Mouse (Mus musculus) v-Abl transformed pro-B cells (cell line): ENCODE results near the gene Nkapl.
"Not testable (repeated sequence)": the region's sequence is repeated elsewhere in the genome, so short reads cannot be mapped to it uniquely, and the experiment has no call there.

ENCODE experiments used
- in situ Hi-C, 2 experiments: fragments of 400-800 bp; cut with MboI; formaldehyde crosslinking; loops; one replicate each; pipeline ENCODE4 v1.15.1; 2025; ENCODE audit not compliant: unreplicated experiment in 2 of 2

Gene Nkapl

DNA sequence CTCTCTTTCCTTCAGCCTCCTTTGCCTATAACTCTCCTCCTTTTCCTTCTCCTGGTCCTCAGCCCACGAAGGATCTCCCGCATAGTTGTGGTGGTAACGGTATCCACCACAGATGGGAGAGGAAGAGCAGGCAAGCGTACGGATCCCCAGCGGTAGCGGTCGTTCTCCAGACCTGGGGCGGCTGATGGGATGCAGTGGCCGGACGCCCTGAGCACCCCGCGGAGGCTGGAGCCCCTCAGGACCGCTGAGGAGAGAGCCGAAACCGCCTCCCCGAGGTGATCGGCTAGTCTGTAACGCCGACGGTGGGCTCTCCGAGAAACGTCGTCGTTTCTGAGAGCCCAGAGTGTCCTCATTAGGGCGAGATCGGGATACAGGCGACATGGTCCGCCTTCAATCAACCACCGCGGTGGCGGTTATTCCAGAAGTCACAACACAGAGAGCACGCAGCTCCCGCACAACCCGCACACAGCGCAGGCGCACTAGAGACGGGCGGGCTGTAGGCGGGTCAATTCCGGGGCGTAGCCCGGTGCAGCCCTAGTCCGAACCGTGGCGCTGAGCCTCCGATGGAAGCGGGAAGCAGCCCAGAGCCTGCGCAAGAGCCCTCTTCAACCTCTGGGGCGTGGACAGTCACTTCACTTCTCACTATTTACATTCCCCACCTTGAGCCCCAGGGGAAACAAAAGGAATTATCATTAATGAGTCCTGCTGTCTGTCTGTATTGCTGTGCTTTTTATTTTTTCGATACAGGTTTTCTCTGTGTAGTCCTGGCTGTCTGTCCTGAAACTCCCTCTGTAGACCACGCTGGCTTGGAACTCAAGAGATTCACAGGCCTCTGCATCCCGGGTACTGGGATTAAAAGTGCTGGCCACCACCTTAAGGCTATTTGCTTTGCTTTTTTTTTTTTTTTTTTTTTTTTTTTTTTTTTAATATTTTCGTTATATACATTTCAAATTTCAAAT lies at the start of gene Nkapl:
Gene Nkapl, minus strand, starts transcription at position 449 of the 959 bp plus-strand sequence.
- in situ Hi-C loops: no loop called here

DNA sequence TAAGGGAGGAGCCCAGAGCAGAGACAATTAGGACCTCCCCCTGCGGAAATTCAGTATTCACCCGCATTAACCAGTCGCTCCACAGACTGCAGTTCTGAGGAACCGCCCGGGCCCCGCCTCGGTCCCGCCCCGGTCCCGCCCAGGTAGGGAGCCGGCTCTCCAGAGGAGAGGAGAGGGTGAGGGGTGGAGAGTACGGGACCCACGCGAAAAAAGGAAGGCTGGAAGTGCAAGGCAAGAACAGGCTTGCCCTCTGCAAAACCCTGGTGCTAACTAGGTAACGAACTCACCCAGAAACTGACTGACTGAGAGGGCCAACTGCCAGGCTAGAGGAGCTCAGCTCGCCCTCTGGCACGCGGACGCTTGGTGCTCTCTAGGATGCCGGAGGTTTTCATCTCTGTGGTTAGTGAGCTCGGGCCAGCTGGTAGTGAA lies 37.9 kb upstream of the Nkapl start:
- in situ Hi-C loops: loop anchor here (5.0 to 25.0 kb wide), 2 partner anchors 54 to 206 kb away; partner anchors contain the start of genes Hist1h2ai (in 1 of the 2), Hist1h2bl (in 1 of the 2), Hist1h2bm (in 1 of the 2) and Hist1h3h (in 1 of the 2)

DNA sequence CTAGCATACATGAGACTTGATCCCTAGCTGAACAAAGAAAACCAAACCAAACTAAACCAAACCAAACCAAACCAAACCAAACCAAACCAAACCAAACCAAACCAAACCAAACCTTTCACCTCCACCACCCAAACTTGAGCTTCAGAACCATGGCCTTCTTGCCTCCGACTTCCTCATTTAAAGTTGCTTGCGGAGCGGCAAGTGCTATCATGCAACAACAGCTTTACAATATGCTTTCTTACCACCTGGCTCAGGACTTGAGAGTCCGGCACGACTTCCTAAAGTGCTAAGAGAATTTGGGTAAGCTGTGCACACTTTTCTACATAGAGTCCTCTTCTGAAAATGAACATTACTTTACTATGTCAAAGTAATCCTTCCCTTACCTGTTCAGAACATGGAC lies 34.0 kb upstream of the Nkapl start:
- in situ Hi-C loops: loop anchor here in 1 of 2 experiments (25.0 kb wide), 1 partner anchor 210 kb away; the partner anchor contains the start of genes Hist1h2ai, Hist1h2bl, Hist1h2bm and Hist1h3h

DNA sequence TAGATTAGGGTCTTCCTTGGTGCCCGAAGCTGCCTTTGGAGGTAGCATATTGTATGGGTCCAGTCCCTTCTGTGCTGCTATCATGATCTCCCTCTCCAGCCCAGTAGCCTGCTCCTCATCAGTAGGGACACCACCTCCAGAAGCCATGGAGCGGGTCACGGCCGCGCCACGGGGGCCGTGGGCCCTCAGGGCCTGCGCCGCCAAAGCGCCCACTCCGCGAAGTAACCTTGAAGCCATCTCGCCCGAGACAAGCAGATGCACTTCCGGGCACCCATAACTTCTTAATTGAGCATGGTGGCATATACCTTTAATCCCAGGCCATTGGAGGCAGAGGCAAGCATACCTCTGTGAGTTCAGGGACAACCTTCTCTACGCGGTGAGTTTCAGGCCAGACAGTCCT lies 32.9 kb upstream of the Nkapl start, which contains the start of gene Gm11273:
Gene Gm11273, minus strand, starts transcription at position 237 of the 400 bp plus-strand sequence.
- in situ Hi-C loops: loop anchor here in 1 of 2 experiments (25.0 kb wide), 1 partner anchor 211 kb away; the partner anchor contains the start of genes Hist1h2ai, Hist1h2bl, Hist1h2bm and Hist1h3h

DNA sequence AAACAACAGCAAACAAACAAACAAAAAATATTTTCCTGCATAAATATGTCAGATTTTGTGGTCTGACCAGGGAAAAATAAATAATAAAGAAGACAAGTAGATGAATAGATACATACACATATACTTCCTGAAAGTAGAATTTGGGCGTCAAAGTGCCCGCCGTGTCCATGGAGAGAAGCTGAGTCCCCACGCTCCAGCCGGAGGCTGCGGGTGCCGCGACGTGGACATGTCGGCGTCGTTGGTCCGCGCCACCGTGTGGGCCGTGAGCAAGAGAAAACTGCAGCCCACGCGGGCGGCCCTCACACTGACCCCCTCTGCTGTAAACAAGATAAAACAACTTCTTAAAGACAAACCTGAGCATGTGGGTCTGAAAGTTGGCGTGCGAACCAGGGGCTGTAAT lies 26.8 kb upstream of the Nkapl start, which contains the start of gene AK157302:
Gene AK157302, plus strand, starts transcription at position 144 of the 400 bp plus-strand sequence.
- in situ Hi-C loops: no loop called here

DNA sequence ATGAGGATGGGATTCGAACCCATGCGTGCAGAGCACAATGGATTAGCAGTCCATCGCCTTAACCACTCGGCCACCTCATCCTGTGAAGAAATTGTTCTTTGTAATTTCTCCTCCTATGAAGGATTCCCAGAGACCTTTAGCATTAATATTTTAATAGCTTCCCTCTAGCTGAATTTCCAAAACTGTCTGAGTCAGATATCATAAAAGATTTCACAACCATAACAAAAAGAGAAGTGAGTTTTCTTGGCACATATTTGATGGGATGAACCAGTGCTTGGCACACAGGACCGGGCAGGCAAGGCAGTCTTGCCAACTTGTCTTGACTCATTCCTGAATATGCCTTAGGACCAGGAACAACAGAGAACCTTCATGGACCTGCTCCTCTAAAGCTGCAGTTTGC lies 24.5 kb upstream of the Nkapl start:
- in situ Hi-C loops: no loop called here

DNA sequence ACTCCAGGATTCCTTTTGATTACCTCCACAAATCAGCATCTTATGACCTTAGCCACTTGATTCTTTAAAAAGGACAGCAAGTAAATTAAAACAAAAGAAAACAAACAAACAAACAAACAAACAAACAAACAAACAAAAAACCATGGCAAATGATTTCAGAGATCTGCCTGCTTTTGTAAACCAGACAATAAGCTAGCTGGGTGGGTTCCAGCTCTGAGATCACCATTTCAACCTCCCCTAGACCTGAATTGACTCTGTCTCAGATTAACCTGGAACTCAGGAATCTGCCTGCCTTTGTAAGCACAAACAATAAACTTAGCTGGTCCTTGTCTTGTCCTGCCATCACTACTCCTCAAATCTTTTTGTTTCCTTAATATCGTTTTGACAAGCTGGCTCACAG lies 18.6 kb upstream of the Nkapl start:
- in situ Hi-C loops: no loop called here

DNA sequence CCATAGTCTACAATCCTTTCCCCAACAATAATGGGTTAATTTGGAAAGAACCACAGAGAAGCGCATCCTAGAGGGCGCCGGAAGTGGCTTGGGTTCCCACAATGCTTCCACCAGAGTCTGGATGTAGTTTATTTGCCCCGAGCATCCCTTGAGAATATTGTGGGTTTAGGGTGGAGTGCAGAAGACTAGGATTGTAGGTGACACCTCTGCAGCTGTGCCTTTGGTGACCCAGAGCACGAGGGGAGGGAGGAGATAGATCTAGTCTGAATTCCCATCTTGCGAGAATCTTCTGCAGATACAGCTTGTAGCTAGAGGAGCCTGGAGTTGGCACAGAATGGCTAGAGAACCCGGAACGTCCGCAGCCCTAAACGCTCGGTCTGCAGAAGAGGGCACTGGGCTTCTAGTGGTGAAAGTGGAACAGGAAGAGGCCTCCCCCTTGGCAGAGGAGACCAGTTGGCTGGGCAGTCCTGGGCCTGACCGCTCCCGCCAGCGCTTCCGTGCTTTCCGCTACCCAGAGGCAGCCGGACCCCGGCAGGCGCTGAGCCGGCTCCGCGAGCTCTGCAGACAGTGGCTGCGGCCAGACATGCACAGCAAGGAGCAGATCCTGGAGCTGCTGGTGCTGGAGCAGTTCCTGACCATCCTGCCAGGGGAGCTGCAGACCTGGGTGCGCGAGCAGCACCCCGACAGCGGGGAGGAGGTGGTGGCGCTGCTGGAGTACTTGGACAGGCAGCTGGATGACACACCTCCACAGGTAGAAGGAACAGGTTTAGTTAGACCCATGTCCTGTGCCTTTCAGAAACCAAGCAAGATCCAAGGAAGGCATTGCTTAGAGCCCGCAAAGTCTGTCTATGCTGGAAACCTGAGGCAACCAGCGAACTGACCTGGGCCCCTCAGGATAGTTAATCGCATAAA lies 10.7 kb upstream of the Nkapl start, which contains the start of the genes Zkscan4 and Gm10065:
Gene Zkscan4, plus strand, starts transcription at position 149 of the 912 bp plus-strand sequence.
Gene Gm10065, minus strand, starts transcription at position 683 of the 912 bp plus-strand sequence.
- in situ Hi-C loops: not testable (repeated sequence)

DNA sequence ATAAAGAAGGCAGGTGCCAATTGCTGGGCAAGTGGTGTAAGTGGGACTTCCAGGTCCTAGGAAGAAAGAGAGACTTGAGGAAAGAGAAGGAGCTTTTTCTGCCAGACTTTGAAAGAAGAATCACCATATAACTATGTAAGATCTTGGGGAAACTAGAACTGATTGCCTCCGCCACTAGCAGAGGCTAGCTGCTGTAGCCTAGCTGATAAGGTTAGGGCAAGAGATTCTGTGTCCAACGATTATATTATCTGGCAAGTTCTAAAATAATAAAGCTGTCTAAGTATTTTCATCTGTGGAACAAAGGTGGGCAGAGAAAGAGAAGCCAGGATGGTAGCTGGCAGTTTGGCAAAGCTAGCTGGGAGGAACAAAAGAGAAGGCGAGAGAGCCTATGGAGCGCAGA lies 4.1 kb upstream of the Nkapl start:
- in situ Hi-C loops: no loop called here

DNA sequence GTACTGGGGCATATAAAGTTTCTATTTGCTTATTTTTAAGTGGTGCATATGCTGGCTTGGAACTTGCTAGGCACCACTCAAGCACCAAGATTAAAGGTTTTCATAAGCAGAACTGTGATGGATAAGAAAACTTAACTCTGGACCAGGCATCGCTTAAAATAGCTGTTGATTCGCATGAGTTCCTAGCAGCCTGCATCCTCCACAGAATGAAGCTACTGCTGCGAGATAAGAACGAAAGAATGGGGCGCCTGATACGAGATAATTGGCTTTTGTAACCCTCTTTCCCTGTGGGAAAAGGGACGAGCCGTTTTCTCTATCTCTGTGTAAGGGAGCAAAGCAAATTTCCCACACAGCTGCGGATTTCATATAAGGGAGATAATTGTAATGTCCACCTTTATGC lies 788 bp upstream of the Nkapl start:
- in situ Hi-C loops: no loop called here

DNA sequence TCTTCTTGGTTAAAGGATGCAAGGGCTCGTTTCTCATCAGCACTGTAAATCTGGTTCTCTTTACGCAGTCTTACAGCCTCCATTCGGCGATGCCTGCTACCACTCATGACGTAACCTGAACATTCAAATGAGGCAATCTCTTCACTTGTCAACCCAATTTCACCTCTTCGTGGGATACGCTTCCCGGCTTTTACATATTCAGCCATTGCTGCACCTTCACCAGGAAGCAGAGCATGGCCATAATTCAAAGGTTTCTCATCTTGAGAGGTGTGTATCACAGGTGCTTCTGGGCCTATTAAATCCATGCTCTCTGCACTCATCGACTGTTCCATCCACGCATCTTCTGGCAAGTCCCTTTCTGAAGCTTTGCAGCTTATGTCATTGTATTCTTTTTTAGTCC lies 973 bp downstream of the Nkapl start:
- in situ Hi-C loops: no loop called here

DNA sequence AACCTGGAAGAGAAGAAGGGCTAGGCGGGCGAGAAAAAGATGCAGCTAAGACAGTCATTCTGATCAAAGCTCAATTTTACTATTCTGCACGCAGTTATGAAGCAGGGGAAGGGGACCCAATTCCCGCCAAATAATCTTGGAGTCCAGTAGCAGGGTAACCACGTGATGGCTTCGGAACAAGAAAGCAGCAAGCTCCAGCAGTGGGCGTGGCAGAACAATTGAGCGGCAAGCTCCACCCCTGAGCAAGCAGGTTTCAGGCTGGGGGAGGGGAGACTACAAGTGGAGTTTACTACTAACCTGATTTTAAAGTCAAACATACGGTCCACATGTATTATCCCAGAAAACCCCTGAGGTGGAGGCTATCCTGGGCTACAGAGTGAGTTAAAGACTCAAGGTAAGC lies 5.8 kb downstream of the Nkapl start:
- in situ Hi-C loops: not testable (repeated sequence)

DNA sequence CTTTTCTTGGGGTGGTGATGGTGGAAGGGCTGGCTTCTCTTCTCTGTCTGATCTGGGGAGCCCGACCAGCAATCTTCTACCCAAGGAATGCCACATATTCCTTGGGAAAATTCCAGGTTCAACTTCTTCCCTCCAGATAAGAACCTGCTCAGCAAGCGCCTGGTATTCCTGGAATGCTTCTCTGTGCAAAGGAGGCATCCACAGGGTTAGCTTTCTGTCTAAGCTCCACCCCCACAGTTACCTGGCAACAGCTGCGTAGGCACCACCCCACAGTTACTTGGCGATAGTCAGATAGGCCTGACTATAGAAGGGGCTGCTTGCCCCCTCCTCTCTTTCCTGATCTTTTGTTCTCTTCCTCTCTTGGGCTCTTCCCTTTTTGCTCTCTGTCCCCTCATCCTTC lies 12.0 kb downstream of the Nkapl start:
- in situ Hi-C loops: loop anchor here in 1 of 2 experiments (5.0 kb wide), 2 partner anchors 54 to 71 kb away; partner anchors contain the start of gene Zkscan3

DNA sequence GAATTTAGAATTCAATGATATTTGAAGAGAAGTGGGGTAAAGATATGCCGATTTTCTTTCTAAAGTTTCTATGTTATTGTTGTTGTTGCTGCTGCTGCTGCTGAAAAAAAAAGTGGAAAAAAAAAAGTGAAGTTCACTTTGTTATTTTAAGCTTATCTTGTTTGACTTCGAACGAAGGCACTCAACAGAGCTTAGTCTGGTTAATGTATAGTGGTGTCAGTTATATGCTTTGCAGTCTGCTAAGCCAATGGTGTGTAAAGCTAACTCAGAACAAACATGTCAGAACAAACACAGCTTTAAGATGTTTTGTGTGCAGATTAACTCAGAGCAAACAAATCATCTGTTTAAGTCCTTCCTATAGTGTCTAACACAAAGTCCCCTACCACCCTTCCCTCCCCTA lies 14.2 kb downstream of the Nkapl start:
- in situ Hi-C loops: loop anchor here in 1 of 2 experiments (5.0 kb wide), 2 partner anchors 52 to 53 kb away; partner anchors contain the start of gene Zkscan3

DNA sequence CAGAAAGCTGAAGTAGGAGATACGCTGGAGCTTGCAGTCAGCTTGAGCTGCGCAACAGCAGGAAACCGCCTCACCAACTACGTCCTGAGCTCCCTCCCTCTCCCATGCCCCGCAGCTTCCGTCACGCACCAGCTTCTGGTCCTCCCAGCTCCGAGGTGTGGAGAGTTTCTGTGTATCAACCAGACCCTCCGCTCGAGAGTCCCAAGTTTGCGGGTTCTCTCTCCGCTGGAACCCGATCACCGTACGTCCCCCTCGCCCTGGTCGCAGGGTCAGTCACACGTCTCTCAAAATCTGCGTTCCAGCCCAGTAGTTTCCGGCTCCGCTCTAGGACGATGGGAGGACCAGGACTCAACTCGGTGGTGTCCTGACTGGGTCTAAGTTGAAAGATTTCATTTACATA lies 14.9 kb downstream of the Nkapl start, which contains the start of gene Zscan26:
Gene Zscan26, minus strand, starts transcription at position 282 of the 400 bp plus-strand sequence.
- in situ Hi-C loops: loop anchor here in 1 of 2 experiments (5.0 kb wide), 2 partner anchors 51 to 54 kb away; partner anchors contain the start of gene Zkscan3

DNA sequence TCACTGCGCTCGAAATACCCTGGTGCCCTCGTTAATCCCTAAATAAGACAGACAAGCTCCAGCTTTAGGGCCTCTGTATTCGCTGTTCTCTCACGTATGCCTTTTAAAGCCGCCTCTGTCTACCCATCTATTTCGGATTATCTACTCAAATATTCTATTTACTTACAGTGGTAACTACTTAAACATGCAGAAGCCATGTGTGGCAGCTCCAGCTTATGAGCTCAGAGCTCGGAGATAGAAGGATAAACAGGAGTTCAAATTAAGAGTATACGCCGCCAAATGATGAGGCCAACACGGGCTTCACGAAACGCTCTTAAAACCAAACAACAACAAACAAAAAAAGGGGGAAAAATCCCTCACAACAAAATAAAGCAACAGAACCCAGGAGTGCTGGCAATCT lies 15.3 kb downstream of the Nkapl start:
- in situ Hi-C loops: loop anchor here in 1 of 2 experiments (5.0 kb wide), 2 partner anchors 51 to 54 kb away; partner anchors contain the start of gene Zkscan3

DNA sequence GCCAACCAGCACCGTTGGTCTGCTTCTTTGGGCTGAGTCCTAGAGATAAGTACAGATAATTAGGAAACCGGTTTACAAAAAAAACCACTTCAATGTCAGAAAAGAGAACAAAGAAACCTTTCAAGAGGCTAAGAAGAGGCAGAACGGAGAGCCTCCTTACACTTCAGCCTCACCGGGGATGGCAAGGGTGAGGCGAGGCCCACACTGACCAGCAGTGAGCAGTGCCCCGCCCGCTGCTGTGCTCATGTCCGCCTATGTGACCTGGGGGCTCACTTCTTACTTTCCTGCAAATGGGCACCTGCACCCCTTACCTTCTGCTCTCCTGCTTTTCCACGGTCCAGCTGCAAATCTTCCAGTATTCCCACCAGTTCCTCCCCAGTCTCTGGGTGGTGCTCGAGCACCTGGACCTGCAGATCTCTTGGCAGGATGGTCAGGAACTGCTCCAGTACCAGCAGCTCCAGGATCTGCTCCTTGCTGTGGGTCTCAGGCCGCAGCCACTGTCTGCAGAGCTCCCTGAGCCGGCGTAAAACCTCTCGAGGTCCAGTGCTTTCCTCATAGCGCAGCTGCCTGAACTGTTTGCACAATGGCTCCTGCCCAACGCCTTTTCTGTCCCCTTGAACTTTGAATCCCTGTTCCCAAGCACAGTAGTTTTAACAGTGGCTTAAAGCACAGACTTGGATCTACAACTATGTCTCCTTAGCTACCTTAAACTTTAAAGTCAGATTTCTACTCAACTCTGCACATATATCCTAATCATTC lies 20.3 kb downstream of the Nkapl start:
- in situ Hi-C loops: no loop called here

DNA sequence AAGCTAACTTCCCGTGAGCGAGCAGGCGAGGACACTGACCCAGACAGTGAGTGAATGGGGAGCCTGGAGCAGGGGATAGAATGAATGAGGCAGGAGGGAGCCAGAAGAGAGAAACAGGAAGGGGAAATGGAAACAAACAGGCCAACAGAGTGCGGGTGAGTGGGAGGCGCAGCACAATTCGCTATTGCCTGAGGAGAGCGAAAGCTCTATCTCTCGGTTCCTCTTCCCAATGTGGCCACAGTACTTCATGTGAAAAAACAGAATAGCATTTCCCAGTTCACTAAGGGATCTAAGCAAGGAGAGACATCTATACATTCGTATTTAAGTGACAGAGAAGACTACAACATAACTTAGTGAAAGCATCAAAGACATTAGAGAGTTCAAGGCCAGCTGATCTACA lies 21.5 kb downstream of the Nkapl start:
- in situ Hi-C loops: no loop called here

DNA sequence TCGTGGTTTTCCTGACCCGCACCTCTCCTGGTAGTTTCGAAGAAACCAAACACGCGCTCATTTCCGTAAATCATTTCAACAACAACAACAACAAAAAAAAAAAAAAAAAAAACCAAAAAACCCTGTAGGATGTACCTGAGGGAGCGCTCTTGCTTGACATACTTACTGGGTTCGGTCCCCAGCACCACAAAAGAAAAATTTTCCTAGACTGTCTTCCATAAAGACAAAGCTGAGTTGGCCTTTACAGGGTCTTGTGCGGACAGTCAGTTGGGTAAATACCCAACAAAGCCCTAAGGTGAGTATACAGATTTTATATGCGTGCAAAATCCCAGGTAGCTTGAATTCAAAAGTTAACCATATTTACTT lies 27.1 kb downstream of the Nkapl start:
- in situ Hi-C loops: no loop called here
